Mouse (Mus musculus) central nervous system, embryonic 11.5 days (tissue): Measurements from ENCODE around the gene Col17a1. TPM values are rescaled to one million over a fixed set of nuclear protein-coding genes. Genes with fewer than 3 reads are reported as not detected.

Experiments used
- polyA plus RNA-seq: library from polyadenylated mRNA; depleted of rRNA; stranded (reverse); fragments of >200 nt; gene quantifications from 2 replicates; pipeline ENCODE4 v1.2.3, GENCODE M21; 2012; rRNA removed

The Col17a1 gene
- polyA plus RNA-seq = 0.55 and 1.4 TPM in 2 replicates

GRCm38 (mm10) chr19:47691994-47692393, at the start of gene Col17a1:
TSS of gene Col17a1 (minus strand) at chr19:47692094.

GRCm38 (mm10) chr19:47731071-47731881, 39.4 kb upstream of the Col17a1 start, which contains the start of gene Sfr1:
TSS of gene Sfr1 (plus strand) at chr19:47731682.

Other genes starting within 250 kb of the Col17a1 start
- 17.6 and 24.4 TPM in 2 replicates for gene Sh3pxd2a, start 227.7 kb downstream of the Col17a1 start, polyA plus RNA-seq
- gene Stn1, start 154.6 kb downstream of the Col17a1 start, polyA plus RNA-seq = 27.0 and 37.9 TPM in 2 replicates
- 35.0 and 35.7 TPM in 2 replicates for gene Slk, start 112.4 kb downstream of the Col17a1 start, polyA plus RNA-seq
- 133 and 161 TPM in 2 replicates for gene Sfr1, start 39.6 kb upstream of the Col17a1 start, polyA plus RNA-seq
- 40.7 and 67.5 TPM in 2 replicates for gene Gsto1, start 162.9 kb upstream of the Col17a1 start, polyA plus RNA-seq
- 0.92 and 1.1 TPM in 2 replicates for gene Gsto2, start 173.4 kb upstream of the Col17a1 start, polyA plus RNA-seq
- gene Cfap43, start 227.2 kb upstream of the Col17a1 start, polyA plus RNA-seq = 0.31 and 0.64 TPM in 2 replicates
- gene Itprip, start 227.2 kb upstream of the Col17a1 start, polyA plus RNA-seq = 10.5 and 11.2 TPM in 2 replicates
- 0.11 and 0.25 TPM in 2 replicates for gene Cfap58, start 245.6 kb upstream of the Col17a1 start, polyA plus RNA-seq